Mouse (Mus musculus): ENCODE measurements around the gene Asns. TPM values are rescaled to one million over a fixed set of nuclear protein-coding genes. Genes with fewer than 3 reads are reported as not detected.

Gene Asns
- polyA plus RNA-seq (2015; fragmentation: Nextera tagmentation; extraction: Ambion mirVana), result 305 and 316 TPM in 2 replicates

GRCm38 (mm10) chr6:7692884-7693585, at the start of gene Asns:
Gene Asns (minus strand): TSS chr6:7693254.
- ATAC-seq (ENCODE audit: insufficient read depth), result peak; percentile 89
- H3K36me3 ChIP-seq (replicated peaks), result peaks cover 23% of the 10 kb centered on the region
- peak within 1 kb of the TSS; percentile 83 for H3K4me2 ChIP-seq
- H3K9me3 ChIP-seq (replicated peaks), result no peaks in the 10 kb centered on the region
- peak within 1 kb of the TSS; percentile 88 for H3K27ac ChIP-seq (replicated peaks)
- H3K4me3 ChIP-seq (replicated peaks), result peak within 1 kb of the TSS; percentile 75
- H3K27me3 ChIP-seq, result no peaks in the 10 kb centered on the region
- peak within 1 kb of the TSS; percentile 78 for H3K9ac ChIP-seq
- WGBS (ENCODE audit: insufficient replicate concordance), result under 1% methylated on average over 51 of the region's 51 CpGs
- peaks cover 76% of the 10 kb centered on the region for H3K4me1 ChIP-seq (replicated peaks)

GRCm38 (mm10) chr6:7741721-7742120, 48.7 kb upstream of the Asns start:
- Histone ChIP-seq H3K9me3 (replicated peaks) (no peaks in the 10 kb centered on the region), H3K4me1 (replicated peaks) (peaks cover 8% of the 10 kb centered on the region; the same call in 1 of the 2 replicates), H3K4me2 (no peak overlapping the region), H3K27me3 (no peaks in the 10 kb centered on the region), H3K27ac (replicated peaks) (no peak overlapping the region), H3K36me3 (replicated peaks) (no peaks in the 10 kb centered on the region), H3K9ac (no peak overlapping the region), H3K4me3 (replicated peaks) (no peak overlapping the region)
- 69% methylated on average over 3 of the region's 3 CpGs for WGBS (ENCODE audit: insufficient replicate concordance)
- no peak for ATAC-seq (ENCODE audit: insufficient read depth)

- no peaks in the 10 kb centered on the region for H3K27me3 ChIP-seq
- H3K4me1 ChIP-seq (replicated peaks), result peaks cover 9% of the 10 kb centered on the region
- no peaks in the 10 kb centered on the region for H3K36me3 ChIP-seq (replicated peaks)
- no peaks in the 10 kb centered on the region for H3K9me3 ChIP-seq (replicated peaks)
- WGBS (ENCODE audit: insufficient replicate concordance), result 78% methylated on average over 2 of the region's 2 CpGs
- no peak overlapping the region for H3K27ac ChIP-seq (replicated peaks)
- no peak overlapping the region for H3K4me3 ChIP-seq (replicated peaks)
- no peak overlapping the region for H3K9ac ChIP-seq
- ATAC-seq (ENCODE audit: insufficient read depth), result no peak
- H3K4me2 ChIP-seq, result no peak overlapping the region
Measured at GRCm38 (mm10) chr6:7737842-7738241, 44.8 kb upstream of the Asns start.

GRCm38 (mm10) chr6:7732754-7733708, 40.0 kb upstream of the Asns start:
- Histone ChIP-seq H3K4me1 (replicated peaks) (peaks cover 16% of the 10 kb centered on the region), H3K9ac (no peak overlapping the region), H3K9me3 (replicated peaks) (no peaks in the 10 kb centered on the region), H3K27ac (replicated peaks) (no peak overlapping the region), H3K4me3 (replicated peaks) (no peak overlapping the region), H3K27me3 (no peaks in the 10 kb centered on the region), H3K36me3 (replicated peaks) (no peaks in the 10 kb centered on the region), H3K4me2 (no peak overlapping the region)
- 30% methylated on average over 12 of the region's 12 CpGs for WGBS (ENCODE audit: insufficient replicate concordance)
- no peak for ATAC-seq (ENCODE audit: insufficient read depth)

GRCm38 (mm10) chr6:7732097-7732496, 39.0 kb upstream of the Asns start:
- H3K4me2 ChIP-seq, result no peak overlapping the region
- H3K36me3 ChIP-seq (replicated peaks), result no peaks in the 10 kb centered on the region
- no peaks in the 10 kb centered on the region for H3K27me3 ChIP-seq
- H3K4me1 ChIP-seq (replicated peaks), result peaks cover 16% of the 10 kb centered on the region
- no peak overlapping the region for H3K27ac ChIP-seq (replicated peaks)
- ATAC-seq (ENCODE audit: insufficient read depth), result peak; percentile 62
- H3K9ac ChIP-seq, result no peak overlapping the region
- no peak overlapping the region for H3K4me3 ChIP-seq (replicated peaks)
- no peaks in the 10 kb centered on the region for H3K9me3 ChIP-seq (replicated peaks)
- 37% methylated on average over 6 of the region's 6 CpGs for WGBS (ENCODE audit: insufficient replicate concordance)

- 50% methylated on average over 2 of the region's 2 CpGs for WGBS (ENCODE audit: insufficient replicate concordance)
- Histone ChIP-seq H3K36me3 (replicated peaks) (no peaks in the 10 kb centered on the region), H3K27me3 (no peaks in the 10 kb centered on the region), H3K4me3 (replicated peaks) (no peak overlapping the region), H3K4me1 (replicated peaks) (peaks cover 12% of the 10 kb centered on the region), H3K27ac (replicated peaks) (no peak overlapping the region), H3K4me2 (no peak overlapping the region), H3K9ac (no peak overlapping the region), H3K9me3 (replicated peaks) (no peaks in the 10 kb centered on the region)
- ATAC-seq (ENCODE audit: insufficient read depth), result no peak
Measured at GRCm38 (mm10) chr6:7729128-7729527, 36.1 kb upstream of the Asns start.

GRCm38 (mm10) chr6:7728241-7728640, 35.2 kb upstream of the Asns start:
- Histone ChIP-seq H3K27me3 (no peaks in the 10 kb centered on the region), H3K36me3 (replicated peaks) (no peaks in the 10 kb centered on the region), H3K9ac (no peak overlapping the region), H3K9me3 (replicated peaks) (no peaks in the 10 kb centered on the region), H3K4me2 (no peak overlapping the region), H3K4me1 (replicated peaks) (peaks cover 12% of the 10 kb centered on the region), H3K27ac (replicated peaks) (no peak overlapping the region), H3K4me3 (replicated peaks) (no peak overlapping the region)
- 78% methylated on average over 5 of the region's 5 CpGs for WGBS (ENCODE audit: insufficient replicate concordance)
- ATAC-seq (ENCODE audit: insufficient read depth), result no peak

- H3K9ac ChIP-seq, result no peak overlapping the region
- H3K4me1 ChIP-seq (replicated peaks), result peaks cover 15% of the 10 kb centered on the region
- H3K9me3 ChIP-seq (replicated peaks), result no peaks in the 10 kb centered on the region
- no peak overlapping the region for H3K4me2 ChIP-seq
- no peak overlapping the region for H3K4me3 ChIP-seq (replicated peaks)
- ATAC-seq (ENCODE audit: insufficient read depth), result no peak
- no peak overlapping the region for H3K27ac ChIP-seq (replicated peaks)
- no peaks in the 10 kb centered on the region for H3K27me3 ChIP-seq
- 69% methylated on average over 4 of the region's 4 CpGs for WGBS (ENCODE audit: insufficient replicate concordance)
- H3K36me3 ChIP-seq (replicated peaks), result no peaks in the 10 kb centered on the region
Measured at GRCm38 (mm10) chr6:7716236-7716635, 23.2 kb upstream of the Asns start.

- no peaks in the 10 kb centered on the region for H3K9me3 ChIP-seq (replicated peaks)
- H3K9ac ChIP-seq, result no peak overlapping the region
- WGBS (ENCODE audit: insufficient replicate concordance), result 43% methylated on average over 2 of the region's 2 CpGs
- H3K4me1 ChIP-seq (replicated peaks), result peaks cover 17% of the 10 kb centered on the region
- H3K4me3 ChIP-seq (replicated peaks), result no peak overlapping the region
- H3K27ac ChIP-seq (replicated peaks), result no peak overlapping the region
- H3K36me3 ChIP-seq (replicated peaks), result no peaks in the 10 kb centered on the region
- ATAC-seq (ENCODE audit: insufficient read depth), result no peak
- H3K27me3 ChIP-seq, result no peaks in the 10 kb centered on the region
- H3K4me2 ChIP-seq, result no peak overlapping the region
Measured at GRCm38 (mm10) chr6:7714230-7714629, 21.2 kb upstream of the Asns start.

GRCm38 (mm10) chr6:7711837-7712330, 18.8 kb upstream of the Asns start:
- H3K36me3 ChIP-seq (replicated peaks), result no peaks in the 10 kb centered on the region
- H3K4me2 ChIP-seq, result no peak overlapping the region
- H3K9me3 ChIP-seq (replicated peaks), result no peaks in the 10 kb centered on the region
- 64% methylated on average over 3 of the region's 3 CpGs for WGBS (ENCODE audit: insufficient replicate concordance)
- peaks cover 22% of the 10 kb centered on the region for H3K4me1 ChIP-seq (replicated peaks)
- no peak for ATAC-seq (ENCODE audit: insufficient read depth)
- H3K27ac ChIP-seq (replicated peaks), result no peak overlapping the region
- H3K27me3 ChIP-seq, result no peaks in the 10 kb centered on the region
- H3K4me3 ChIP-seq (replicated peaks), result no peak overlapping the region
- no peak overlapping the region for H3K9ac ChIP-seq

GRCm38 (mm10) chr6:7708246-7708645, 15.2 kb upstream of the Asns start:
- H3K9ac ChIP-seq, result no peak overlapping the region
- H3K4me2 ChIP-seq, result no peak overlapping the region
- no peak for ATAC-seq (ENCODE audit: insufficient read depth)
- no peaks in the 10 kb centered on the region for H3K36me3 ChIP-seq (replicated peaks)
- H3K4me3 ChIP-seq (replicated peaks), result no peak overlapping the region
- no peaks in the 10 kb centered on the region for H3K9me3 ChIP-seq (replicated peaks)
- peaks cover 15% of the 10 kb centered on the region for H3K4me1 ChIP-seq (replicated peaks)
- WGBS (ENCODE audit: insufficient replicate concordance), result 46% methylated on average over 3 of the region's 3 CpGs
- no peaks in the 10 kb centered on the region for H3K27me3 ChIP-seq
- H3K27ac ChIP-seq (replicated peaks), result no peak overlapping the region
